21 mouse cellular contexts compared by ENCODE assay signal in the genomic region with DNA sequence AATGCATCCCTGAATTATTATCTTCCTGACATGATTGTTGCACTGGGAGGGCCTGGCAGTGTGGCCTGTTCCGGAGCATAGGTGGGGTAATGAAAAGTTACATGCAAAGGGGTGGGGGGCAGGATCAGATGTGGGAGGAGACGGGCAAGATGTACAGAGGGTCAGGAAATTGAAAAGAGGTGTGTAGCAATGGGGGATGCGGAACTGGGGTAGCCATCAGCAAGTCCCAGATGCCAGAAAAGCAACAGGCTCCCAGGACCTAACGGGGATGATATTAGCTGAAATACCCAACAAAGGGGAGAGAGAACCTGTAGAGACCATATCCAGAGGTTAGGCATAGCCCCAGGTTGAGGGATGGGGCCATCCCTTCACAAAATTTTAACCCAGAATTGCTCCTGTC. TPM values are rescaled to one million over a fixed set of nuclear protein-coding genes. Genes with fewer than 3 reads are reported as not detected.
DNase-seq lines count a peak whose midpoint lies in the region; ATAC-seq lines count a peak whose summit lies in the region.
"Had no signal": no experiment of that assay in that cellular context is flagged by ENCODE, and none has a peak within 500 bp of the region (broad histone marks: within the 10 kb centered on the region; RNA-seq: fewer than 3 reads in every experiment).

No protein-coding gene starts in this region.

- DNase-seq in heart, adult 11 months, result peak; percentile 78
- DNase-seq in heart, postnatal 4 days, result no peak
- peak; percentile 65 for DNase-seq in 3T3-L1 (ENCODE audit: low read depth, low spot score)
- peak; percentile 69 for DNase-seq in adipocyte (ENCODE audit: low spot score)
- no peak for DNase-seq in left cerebral cortex, postnatal 14 days (ENCODE audit: low spot score in 2 of 2)
- DNase-seq: adrenal gland, adult 2 months; adrenal gland, adult 8-10 months; adrenal gland, postnatal 10 days; adrenal gland, postnatal 14 days; adrenal gland, postnatal 25 days; adrenal gland, postnatal 36 days; B cell, adult 2 months; cerebellum, adult 11 months; cerebellum, adult 11-12 months; cerebellum, adult 18-20 months; cerebellum, adult 2 months; cerebellum, adult 8-10 months had no signal

- intact Hi-C loops in left cerebral cortex, postnatal 14 days (cut with DNase I), result no loop called here

- no peak for ATAC-seq in erythroblast, adult 5-6 weeks (replicated peaks; ENCODE audit: low FRiP score, poor library complexity, severe bottlenecking)
- ATAC-seq: activated CD4-positive, CD25-positive, alpha-beta regulatory T cell, adult 4 months; CD4-positive, CD25-positive, alpha-beta regulatory T cell, adult 4 months; Patski had no signal

RNA-seq across cellular contexts. Expression of a gene that starts 34.0 kb away (rescaled TPM):
- total RNA-seq in heart, postnatal 4 days (2021), result 10 to 100 TPM; 22.6 to 23.9 TPM
- total RNA-seq in erythroblast, adult 5-6 weeks (2015; ENCODE audit: low replicate concordance), result 7.7 and 10.4 TPM in 2 replicates
- total RNA-seq in erythroblast, adult 5-6 weeks (2017; ENCODE audit: low replicate concordance), result 18.1 and 21.6 TPM in 2 replicates
- total RNA-seq in left cerebral cortex, postnatal 14 days (2021), result 10 to 100 TPM; 20.5 to 21.5 TPM

Comparison
In these comparisons a context has a peak if more than half of its experiments do, and no peak if none do; other contexts are left out.
1. DNase-seq: peak in heart, adult 11 months (single experiment), 3T3-L1 (single experiment) and adipocyte (single experiment); none in heart, postnatal 4 days (single experiment) and left cerebral cortex, postnatal 14 days (0 of 2).